In genomic region chr2:170450933-170451332, GRCm38 (mm10) we compare ENCODE assay signal across 8 mouse cellular contexts. TPM values are rescaled to one million over a fixed set of nuclear protein-coding genes. Genes with fewer than 3 reads are reported as not detected.
DNase-seq lines count a peak whose midpoint lies in the region; ATAC-seq lines count a peak whose summit lies in the region.

No protein-coding gene starts in this region.

- H3K4me3 ChIP-seq in embryonic facial prominence, embryonic 13.5 days = no peak overlapping the region
- no peak overlapping the region for H3K4me3 ChIP-seq in heart, embryonic 10.5 days
- H3K4me3 ChIP-seq in kidney, embryonic 16.5 days (ENCODE audit: low read length) = no peak overlapping the region
- no peak overlapping the region for H3K4me3 ChIP-seq in liver, embryonic 11.5 days (ENCODE audit: low read depth, low read length)
- no peak overlapping the region for H3K4me3 ChIP-seq in stomach, embryonic 14.5 days (ENCODE audit: low read depth, low read length)

- H3K27me3 ChIP-seq in embryonic facial prominence, embryonic 13.5 days = no peaks in the 10 kb centered on the region; the same call in 1 of the 2 replicates
- peaks cover 82% of the 10 kb centered on the region for H3K27me3 ChIP-seq in heart, embryonic 10.5 days (ENCODE audit: insufficient read depth, poor library complexity, severe bottlenecking)
- H3K27me3 ChIP-seq in kidney, embryonic 16.5 days (ENCODE audit: insufficient read depth, low read length) = 0 out of 2 replicates have a peak, but pooled peaks cover 8% of the 10 kb centered on the region
- H3K27me3 ChIP-seq in liver, embryonic 11.5 days (replicated peaks; ENCODE audit: control insufficient read depth, insufficient read depth, low read length) = no peaks in the 10 kb centered on the region; the same call in 1 of the 2 replicates
- no peaks in the 10 kb centered on the region; the same call in 1 of the 2 replicates for H3K27me3 ChIP-seq in stomach, embryonic 14.5 days (ENCODE audit: control insufficient read depth, insufficient read depth, low read length)

- peak; percentile 78 for DNase-seq in 416B (ENCODE audit: low read depth)
- peak; percentile 70 for DNase-seq in adrenal gland, postnatal 25 days
- DNase-seq in heart, embryonic 10.5 days (ENCODE audit: low spot score) = peak; percentile 89
- DNase-seq in liver, embryonic 11.5 days (ENCODE audit: low spot score) = peak; percentile 78
- peak; percentile 75 for DNase-seq in naive thymus-derived CD4-positive, alpha-beta T cell, adult 2 months (ENCODE audit: low read depth)

- H3K36me3 ChIP-seq in embryonic facial prominence, embryonic 13.5 days = no peaks in the 10 kb centered on the region
- H3K36me3 ChIP-seq in heart, embryonic 10.5 days = no peaks in the 10 kb centered on the region
- H3K36me3 ChIP-seq in kidney, embryonic 16.5 days (ENCODE audit: insufficient read depth, low read length) = no peaks in the 10 kb centered on the region
- no peaks in the 10 kb centered on the region for H3K36me3 ChIP-seq in liver, embryonic 11.5 days (ENCODE audit: control insufficient read depth, insufficient read depth, low read length)
- no peaks in the 10 kb centered on the region for H3K36me3 ChIP-seq in stomach, embryonic 14.5 days (ENCODE audit: control insufficient read depth, insufficient read depth, low read length)

- 6% methylated on average over 9 of the region's 9 CpGs for WGBS in embryonic facial prominence, embryonic 13.5 days
- WGBS in heart, embryonic 10.5 days = 8% methylated on average over 9 of the region's 9 CpGs
- 5% methylated on average over 9 of the region's 9 CpGs for WGBS in kidney, embryonic 16.5 days
- 9% methylated on average over 9 of the region's 9 CpGs for WGBS in liver, embryonic 11.5 days
- 7% methylated on average over 9 of the region's 9 CpGs for WGBS in stomach, embryonic 14.5 days

- H3K9ac ChIP-seq in embryonic facial prominence, embryonic 13.5 days = no peak overlapping the region
- 0 out of 2 replicates have a peak overlapping the region, but pooled peaks have one; percentile 18 for H3K9ac ChIP-seq in kidney, embryonic 16.5 days (replicated peaks; ENCODE audit: low read length)
- H3K9ac ChIP-seq in liver, embryonic 11.5 days (ENCODE audit: low read depth, low read length) = no peak overlapping the region
- H3K9ac ChIP-seq in stomach, embryonic 14.5 days (replicated peaks; ENCODE audit: low read depth, low read length) = no peak overlapping the region

- H3K27ac ChIP-seq in embryonic facial prominence, embryonic 13.5 days = no peak overlapping the region
- no peak overlapping the region for H3K27ac ChIP-seq in heart, embryonic 10.5 days
- H3K27ac ChIP-seq in kidney, embryonic 16.5 days (ENCODE audit: low read length) = no peak overlapping the region
- H3K27ac ChIP-seq in liver, embryonic 11.5 days (ENCODE audit: low read depth, low read length) = no peak overlapping the region
- no peak overlapping the region for H3K27ac ChIP-seq in stomach, embryonic 14.5 days (ENCODE audit: low read length)

- H3K4me1 ChIP-seq in embryonic facial prominence, embryonic 13.5 days = peaks cover 6% of the 10 kb centered on the region; the same call in 1 of the 2 replicates
- no peaks in the 10 kb centered on the region for H3K4me1 ChIP-seq in heart, embryonic 10.5 days
- peaks cover 5% of the 10 kb centered on the region; the same call in 1 of the 2 replicates for H3K4me1 ChIP-seq in kidney, embryonic 16.5 days (ENCODE audit: insufficient read depth, low read length)
- no peaks in the 10 kb centered on the region for H3K4me1 ChIP-seq in liver, embryonic 11.5 days (replicated peaks; ENCODE audit: control insufficient read depth, insufficient read depth, low read length)
- H3K4me1 ChIP-seq in stomach, embryonic 14.5 days (ENCODE audit: control insufficient read depth, insufficient read depth, low read length) = no peaks in the 10 kb centered on the region

- H3K4me2 ChIP-seq in embryonic facial prominence, embryonic 13.5 days = peak overlapping the region; percentile 49
- peak overlapping the region; percentile 36 for H3K4me2 ChIP-seq in kidney, embryonic 16.5 days (replicated peaks; ENCODE audit: low read depth, low read length)
- no peak overlapping the region for H3K4me2 ChIP-seq in liver, embryonic 11.5 days
- no peak overlapping the region; the same call in 1 of the 2 replicates for H3K4me2 ChIP-seq in stomach, embryonic 14.5 days (replicated peaks; ENCODE audit: low read depth, low read length)

- H3K9me3 ChIP-seq in embryonic facial prominence, embryonic 13.5 days = no peaks in the 10 kb centered on the region
- H3K9me3 ChIP-seq in heart, embryonic 10.5 days = no peaks in the 10 kb centered on the region
- no peaks in the 10 kb centered on the region for H3K9me3 ChIP-seq in kidney, embryonic 16.5 days (ENCODE audit: low read length)
- H3K9me3 ChIP-seq in liver, embryonic 11.5 days (ENCODE audit: control insufficient read depth, low read length) = no peaks in the 10 kb centered on the region
- H3K9me3 ChIP-seq in stomach, embryonic 14.5 days (ENCODE audit: control insufficient read depth, low read depth, low read length) = no peaks in the 10 kb centered on the region

- ATAC-seq in embryonic facial prominence, embryonic 13.5 days (ENCODE audit: insufficient number of reproducible peaks, insufficient read depth, low FRiP score, low TSS enrichment, low read depth) = peak; percentile 43; the same call in 1 of the 2 replicates
- peak; percentile 68 for ATAC-seq in kidney, embryonic 16.5 days (ENCODE audit: low FRiP score, low TSS enrichment)
- ATAC-seq in liver, embryonic 11.5 days (replicated peaks; ENCODE audit: low FRiP score) = peak; percentile 62
- ATAC-seq in stomach, embryonic 14.5 days (ENCODE audit: insufficient number of reproducible peaks, insufficient read depth, low FRiP score, low read depth) = peak; percentile 64

RNA-seq across cellular contexts. Expression of gene Bcas1, which starts 23.3 kb away (rescaled TPM):
- total RNA-seq in adrenal gland, postnatal 25 days (2021) = 0.33 TPM in 1 of 2 replicates, not detected in the other
- 1.00 and 1.9 TPM in 2 replicates for polyA plus RNA-seq in embryonic facial prominence, embryonic 13.5 days (2015; fragmentation: Nextera tagmentation; extraction: Ambion mirVana)
- polyA plus RNA-seq in heart, embryonic 10.5 days (2016; fragmentation: Nextera tagmentation; extraction: Ambion mirVana) = 1.5 and 3.0 TPM in 2 replicates
- 0.66 and 1.0 TPM in 2 replicates for polyA plus RNA-seq in kidney, embryonic 16.5 days (2015; fragmentation: Nextera tagmentation; extraction: Ambion mirVana)
- polyA plus RNA-seq in liver, embryonic 11.5 days (2014; fragmentation: Nextera tagmentation; extraction: Ambion mirVana) = 6.1 and 7.5 TPM in 2 replicates
- 1.5 and 2.6 TPM in 2 replicates for polyA plus RNA-seq in stomach, embryonic 14.5 days (2014; fragmentation: Nextera tagmentation; extraction: Ambion mirVana)

RNA-seq across cellular contexts. Expression of gene Pfdn4, which starts 45.3 kb away (rescaled TPM):
- 23.3 and 23.9 TPM in 2 replicates for total RNA-seq in adrenal gland, postnatal 25 days (2021)
- 90.0 and 93.0 TPM in 2 replicates for polyA plus RNA-seq in embryonic facial prominence, embryonic 13.5 days (2015; fragmentation: Nextera tagmentation; extraction: Ambion mirVana)
- 57.2 and 71.5 TPM in 2 replicates for polyA plus RNA-seq in heart, embryonic 10.5 days (2016; fragmentation: Nextera tagmentation; extraction: Ambion mirVana)
- 56.4 and 74.0 TPM in 2 replicates for polyA plus RNA-seq in kidney, embryonic 16.5 days (2015; fragmentation: Nextera tagmentation; extraction: Ambion mirVana)
- 85.7 and 101 TPM in 2 replicates for polyA plus RNA-seq in liver, embryonic 11.5 days (2014; fragmentation: Nextera tagmentation; extraction: Ambion mirVana)
- 83.4 and 86.2 TPM in 2 replicates for polyA plus RNA-seq in stomach, embryonic 14.5 days (2014; fragmentation: Nextera tagmentation; extraction: Ambion mirVana)

RNA-seq across cellular contexts. Expression of gene Cyp24a1, which starts 46.0 kb away (rescaled TPM):
- total RNA-seq in adrenal gland, postnatal 25 days (2021) = not detected in 2 replicates
- not detected in 2 replicates for polyA plus RNA-seq in embryonic facial prominence, embryonic 13.5 days (2015; fragmentation: Nextera tagmentation; extraction: Ambion mirVana)
- polyA plus RNA-seq in heart, embryonic 10.5 days (2016; fragmentation: Nextera tagmentation; extraction: Ambion mirVana) = not detected in 2 replicates
- polyA plus RNA-seq in kidney, embryonic 16.5 days (2015; fragmentation: Nextera tagmentation; extraction: Ambion mirVana) = 3.2 and 4.0 TPM in 2 replicates
- not detected in 2 replicates for polyA plus RNA-seq in liver, embryonic 11.5 days (2014; fragmentation: Nextera tagmentation; extraction: Ambion mirVana)
- polyA plus RNA-seq in stomach, embryonic 14.5 days (2014; fragmentation: Nextera tagmentation; extraction: Ambion mirVana) = not detected in 2 replicates

Comparison
In these comparisons a context has a peak if more than half of its experiments do, and no peak if none do; other contexts are left out.
1. H3K4me2 ChIP-seq: peak in embryonic facial prominence, embryonic 13.5 days (single experiment) and kidney, embryonic 16.5 days (single experiment); none in liver, embryonic 11.5 days (single experiment) and stomach, embryonic 14.5 days (single experiment).
2. Peak in every context shown above with its lines, with median percentiles within 50 percentile points of each other: DNase-seq and ATAC-seq.